Mouse (Mus musculus) megakaryocyte, embryonic 14.5 days (primary cell): Measurements from ENCODE around the gene Bmp7.

Experiments
- FLI1 ChIP-seq: IDR thresholded peaks from 2 replicates; pipeline ENCODE4 v1.6.1; 2012; ENCODE audit warnings: low read length, inconsistent platforms, mixed read lengths
- GATA1 ChIP-seq: IDR thresholded peaks from 3 replicates; pipeline ENCODE4 v1.6.1; 2012; ENCODE audit warnings: mixed read lengths, low read length, inconsistent platforms, borderline replicate concordance

DNA sequence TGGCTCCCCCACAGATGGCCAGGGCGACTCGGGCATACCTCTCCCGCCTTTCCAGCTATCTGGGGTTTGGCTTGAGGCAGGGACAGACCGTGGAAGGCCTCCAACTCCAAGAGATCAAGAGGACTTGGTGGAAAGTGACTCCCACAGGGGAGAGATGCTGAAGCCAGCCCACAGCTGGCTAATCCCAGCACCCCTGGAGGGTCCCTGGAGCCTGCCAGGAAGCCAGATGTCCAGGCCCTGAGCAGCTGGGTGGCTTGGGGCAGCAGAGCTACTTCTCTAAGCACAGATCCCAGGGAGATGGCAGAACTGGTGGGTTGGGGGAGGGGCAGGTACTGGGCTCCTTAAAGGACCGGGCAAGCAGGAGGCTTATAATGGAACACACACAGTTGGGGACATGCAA lies 28.4 kb downstream of the Bmp7 start:
- no peak for TF ChIP-seq GATA1
- no peak for TF ChIP-seq FLI1
